Mouse (Mus musculus) heart, adult 8-10 months (tissue): ENCODE results near the gene Fbxo44. TPM values are rescaled to one million over a fixed set of nuclear protein-coding genes. Genes with fewer than 3 reads are reported as not detected.
"Not testable (repeated sequence)": the region's sequence is repeated elsewhere in the genome, so short reads cannot be mapped to it uniquely, and the experiment has no call there.

Source experiments
- DNase-seq: peaks from one replicate; pipeline ENCODE4 v3.0.0; 2022; ENCODE audit warnings: low spot score
- total RNA-seq, 4 experiments: library from RNA; stranded (reverse); gene quantifications; 2 replicates each; pipeline ENCODE4 v1.2.4; 2022

Fbxo44 gene
- 10 to 100 TPM; 25.2 to 33.4 (median 25.5) TPM for total RNA-seq

GRCm38 (mm10) chr4:148160436-148161390, at the start of gene Fbxo44, which contains the start of gene Fbxo2:
Fbxo44 (minus strand) TSS chr4:148160482.
Fbxo2 (plus strand) TSS chr4:148160621.
- no peak for DNase-seq

DNA sequence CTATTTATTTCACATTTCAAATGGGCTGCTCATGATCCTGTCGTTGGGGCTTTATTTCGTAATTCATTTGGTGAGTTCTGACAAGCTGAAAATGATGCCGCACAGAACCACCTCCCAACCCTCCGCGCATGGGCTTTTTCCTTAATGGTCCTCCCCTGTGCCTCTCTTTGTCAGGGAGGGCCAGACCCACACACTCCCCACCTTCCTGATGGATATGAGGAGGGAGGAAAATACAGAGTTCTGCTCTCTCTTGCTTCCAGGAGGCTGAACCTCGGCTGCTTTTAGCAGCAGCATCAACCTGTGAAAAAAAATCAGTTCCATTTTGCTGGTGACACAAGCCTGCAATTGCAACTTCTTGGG, 44.6 kb upstream of the Fbxo44 start:
- DNase-seq = no peak

DNA sequence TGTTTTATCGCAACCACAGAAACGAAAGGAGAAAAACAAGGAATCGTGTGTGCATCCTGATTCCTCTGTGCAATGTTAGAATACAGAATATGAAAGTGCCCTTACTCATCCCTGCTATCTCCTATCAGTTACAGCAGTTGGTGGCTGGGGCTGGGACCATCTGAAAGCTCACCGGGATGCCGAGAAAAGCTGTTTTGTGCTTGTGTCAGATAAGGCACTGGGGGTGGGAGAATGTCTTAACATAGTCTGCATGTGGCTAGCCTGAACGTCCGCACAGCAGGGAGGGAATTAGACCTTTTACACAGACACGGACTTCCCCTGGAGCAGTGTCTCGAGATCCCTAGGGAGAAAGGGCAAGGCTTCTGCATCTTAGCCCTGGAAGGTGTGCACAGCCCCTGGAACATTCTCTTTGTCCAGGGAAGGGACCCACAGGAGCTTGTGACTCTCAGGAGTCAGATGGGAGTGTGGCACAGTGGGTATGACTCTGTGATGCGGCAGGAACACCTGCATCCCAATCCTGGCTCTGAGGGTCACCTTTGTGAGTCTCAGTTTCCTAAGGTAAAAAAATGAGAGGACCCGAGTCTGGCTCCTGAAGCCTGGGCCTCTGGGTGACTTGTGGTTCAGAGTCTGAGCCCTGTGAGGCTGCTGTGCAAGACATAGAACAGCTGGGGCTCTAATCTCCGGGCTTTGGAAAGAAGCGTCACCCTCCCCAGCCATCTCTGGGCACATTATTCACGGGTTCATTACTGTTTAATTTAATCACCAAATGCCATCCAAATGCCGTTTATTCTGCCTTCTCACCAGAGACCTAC, 44.0 kb upstream of the Fbxo44 start:
- DNase-seq = no peak

- DNase-seq = no peak
Observed at GRCm38 (mm10) chr4:148203557-148203956, 43.3 kb upstream of the Fbxo44 start.

GRCm38 (mm10) chr4:148198721-148199120, 38.4 kb upstream of the Fbxo44 start:
- DNase-seq = no peak

DNA sequence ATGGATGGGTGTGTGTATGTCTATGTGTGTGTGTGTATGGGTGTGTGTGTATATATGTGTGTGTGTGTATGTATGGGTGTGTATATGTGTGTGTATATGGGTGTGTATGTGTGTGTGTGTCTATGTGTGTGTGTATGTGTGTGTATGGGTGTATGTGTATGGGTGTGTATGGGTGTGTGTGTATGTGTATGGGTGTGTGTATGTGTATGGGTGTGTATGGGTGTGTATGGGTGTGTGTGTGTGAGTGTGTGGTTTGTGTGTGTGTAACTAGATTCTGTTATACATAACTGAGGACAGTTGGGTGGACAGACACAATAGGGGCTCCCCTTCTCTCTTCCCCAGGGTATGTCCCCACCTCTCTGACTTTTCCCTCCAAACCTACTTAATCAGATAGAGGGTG, 34.1 kb upstream of the Fbxo44 start:
- DNase-seq = no peak

GRCm38 (mm10) chr4:148192707-148193245, 32.5 kb upstream of the Fbxo44 start:
- no peak for DNase-seq

- not testable (repeated sequence) for DNase-seq
Observed at GRCm38 (mm10) chr4:148188767-148189166, 28.5 kb upstream of the Fbxo44 start.

GRCm38 (mm10) chr4:148185819-148186218, 25.5 kb upstream of the Fbxo44 start:
- DNase-seq = no peak

- no peak for DNase-seq
Observed at GRCm38 (mm10) chr4:148184564-148184963, 24.3 kb upstream of the Fbxo44 start.

- no peak for DNase-seq
Observed at GRCm38 (mm10) chr4:148182363-148182762, 22.1 kb upstream of the Fbxo44 start.

DNA sequence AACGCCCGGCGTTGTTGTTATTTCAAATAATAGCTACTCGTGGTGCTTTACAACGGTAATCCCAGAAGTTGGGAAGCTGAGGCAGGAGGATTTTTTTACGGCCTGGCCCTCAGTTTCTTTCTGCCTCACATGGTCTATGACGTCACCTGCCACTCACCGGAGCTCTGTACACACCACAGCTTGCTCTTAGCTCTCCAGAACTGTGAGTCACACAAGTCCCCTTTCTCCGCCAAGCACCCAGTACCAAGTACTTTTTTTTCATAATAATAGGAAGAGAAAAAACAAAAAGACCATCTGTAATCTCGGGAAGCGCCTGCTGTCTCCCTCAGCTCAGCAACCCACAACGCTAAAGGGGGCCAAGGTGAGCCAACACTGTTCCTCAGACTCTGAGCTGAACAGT, 21.2 kb upstream of the Fbxo44 start:
- no peak for DNase-seq

DNA sequence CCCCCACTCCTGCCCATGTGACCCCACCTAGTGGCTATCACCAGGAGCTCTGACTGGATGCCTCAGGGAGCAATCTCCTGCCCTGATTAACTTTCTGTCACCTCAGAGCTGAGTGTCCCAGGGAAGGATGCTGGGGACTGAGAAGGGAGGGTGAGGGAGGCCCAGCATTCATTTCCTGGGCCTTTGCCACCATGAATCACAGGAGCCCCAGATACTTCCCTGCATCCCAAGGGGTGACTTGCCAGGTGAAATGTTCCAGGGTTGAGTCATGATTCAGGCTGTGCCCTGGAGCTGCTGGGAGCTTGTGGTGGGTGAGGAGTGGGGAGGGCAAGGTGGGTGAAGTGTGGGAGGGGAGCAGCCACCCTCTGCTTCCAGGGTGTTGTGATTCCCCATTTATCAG, 17.4 kb upstream of the Fbxo44 start:
- DNase-seq = no peak

GRCm38 (mm10) chr4:148176603-148177002, 16.3 kb upstream of the Fbxo44 start:
- DNase-seq = not testable (repeated sequence)

DNA sequence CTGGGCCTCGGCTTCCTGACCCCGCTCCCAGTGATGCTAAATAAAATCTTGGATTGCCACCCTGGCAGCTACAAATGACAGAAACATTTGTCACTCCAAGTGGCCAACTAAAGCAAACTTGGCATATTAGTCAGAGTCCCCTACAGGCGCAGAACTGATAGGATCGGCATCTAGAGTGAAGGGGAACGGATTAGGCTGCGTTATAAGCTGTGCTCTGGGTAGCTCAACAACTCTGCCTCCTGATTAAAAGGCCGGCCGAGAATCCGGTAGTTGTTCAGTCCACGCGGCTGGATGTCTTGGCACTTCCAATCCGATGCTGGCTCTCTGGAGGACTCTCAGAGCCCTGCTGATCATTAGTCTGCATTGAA, 14.2 kb upstream of the Fbxo44 start:
- DNase-seq = no peak

GRCm38 (mm10) chr4:148173811-148174494, 13.7 kb upstream of the Fbxo44 start:
- no peak for DNase-seq

DNA sequence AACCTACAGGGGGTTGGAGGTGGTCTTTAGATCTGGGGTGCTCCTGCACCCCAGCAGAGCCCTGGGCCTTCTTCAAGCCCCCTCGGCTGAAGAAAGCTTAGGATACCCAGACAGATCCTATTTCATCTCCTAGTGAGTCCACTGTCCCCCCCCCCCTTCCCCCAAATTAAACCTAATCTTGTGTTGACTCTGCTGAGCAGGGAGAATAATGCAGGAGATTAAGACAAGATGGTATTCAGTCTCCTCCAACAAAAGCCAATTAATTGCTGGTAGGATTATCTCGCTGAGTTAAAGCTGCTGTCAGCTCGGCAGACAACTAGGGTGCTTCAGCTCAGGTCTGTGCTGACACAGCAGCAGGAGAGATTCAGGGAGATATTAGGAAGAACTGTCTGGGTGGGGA, 11.0 kb upstream of the Fbxo44 start:
- DNase-seq = no peak

GRCm38 (mm10) chr4:148170842-148171241, 10.6 kb upstream of the Fbxo44 start:
- DNase-seq = no peak

DNA sequence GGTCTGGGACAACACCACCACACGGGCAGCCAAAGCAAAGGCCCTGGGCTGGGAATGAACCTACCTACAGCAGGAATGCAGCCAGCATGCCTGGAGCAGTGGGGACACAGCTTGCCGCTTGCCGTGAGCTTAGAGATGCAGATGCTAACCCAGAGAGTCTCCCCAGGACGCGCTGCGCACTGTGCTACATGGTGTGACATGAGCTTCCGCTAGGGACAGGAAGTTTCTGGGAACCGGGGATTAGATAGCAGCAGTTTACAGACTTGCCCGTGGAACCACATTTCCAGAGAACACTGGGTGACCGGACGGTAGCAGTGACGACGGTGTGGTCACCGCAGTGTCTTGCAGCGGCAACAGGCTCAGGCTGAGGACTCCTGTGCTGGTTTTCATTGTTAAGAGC, 9.3 kb upstream of the Fbxo44 start:
- no peak for DNase-seq

- DNase-seq = no peak
Observed at GRCm38 (mm10) chr4:148168287-148168686, 8.0 kb upstream of the Fbxo44 start.

GRCm38 (mm10) chr4:148166986-148167385, 6.7 kb upstream of the Fbxo44 start:
- peak; percentile 50 for DNase-seq

DNA sequence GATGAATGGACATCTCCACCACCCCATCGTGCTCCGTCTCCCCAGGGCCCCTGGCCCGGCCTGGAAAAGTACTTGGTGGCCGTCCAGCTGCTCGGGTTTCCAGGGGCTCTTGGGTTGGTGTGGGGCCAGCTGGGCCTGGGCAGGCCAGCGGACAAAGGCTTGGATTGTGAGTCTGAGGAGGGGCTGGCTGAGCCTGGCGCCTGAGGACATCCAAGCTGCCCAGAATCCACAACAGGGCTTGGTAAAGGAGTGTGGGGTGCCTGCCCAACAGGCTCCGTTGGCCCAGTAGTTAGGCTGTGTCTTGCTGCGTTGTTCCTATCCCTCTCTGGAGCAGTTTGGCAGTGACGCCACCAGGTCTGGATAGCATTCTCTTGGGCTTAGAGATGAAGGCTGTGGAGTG, 6.1 kb upstream of the Fbxo44 start:
- DNase-seq = no peak
